Mouse (Mus musculus) forebrain, embryonic 14.5 days (tissue): ENCODE data around the gene Fkbp10. TPM values are rescaled to one million over a fixed set of nuclear protein-coding genes. Genes with fewer than 3 reads are reported as not detected.

ENCODE experiments used
- ATAC-seq: fragments of 200-750 bp; cut with Nextera tagmentation; 2 replicates; pipeline ENCODE4 v1.8.0; 2017; ENCODE audit warnings: mild to moderate bottlenecking, moderate library complexity
- DNase-seq: peaks from one replicate; pipeline ENCODE4 v3.0.0-alpha.2; 2015; ENCODE audit warnings: low spot score
- H3K27ac ChIP-seq: fragments of 300-500 bp; sonication (generic); 2 replicates; pipeline ENCODE4 v1.5.1; 2014; ENCODE audit warnings: low read depth, mild to moderate bottlenecking, control low read depth, low read length, moderate library complexity
- H3K27me3 ChIP-seq: fragments of 300-500 bp; sonication (generic); replicated peaks from 2 replicates; pipeline ENCODE4 v1.6.1; 2014; ENCODE audit warnings: low read length, control low read depth, mixed read lengths; ENCODE audit not compliant: control insufficient read depth, insufficient read depth
- H3K36me3 ChIP-seq: fragments of 300-500 bp; sonication (generic); 2 replicates; pipeline ENCODE4 v1.6.1; 2014; ENCODE audit warnings: low read length, control low read depth; ENCODE audit not compliant: control insufficient read depth, insufficient read depth
- H3K4me1 ChIP-seq: fragments of 300-500 bp; sonication (generic); 2 replicates; pipeline ENCODE4 v1.6.1; 2014; ENCODE audit warnings: antibody characterized with exemption, low read length, control low read depth; ENCODE audit not compliant: control insufficient read depth, insufficient read depth
- H3K4me2 ChIP-seq: fragments of 300-500 bp; sonication (generic); 2 replicates; pipeline ENCODE4 v1.6.1; 2014; ENCODE audit warnings: mild to moderate bottlenecking, control low read depth, low read length
- H3K4me3 ChIP-seq: fragments of 300-500 bp; sonication (generic); 2 replicates; pipeline ENCODE4 v1.5.1; 2014; ENCODE audit warnings: low read depth, low read length, control low read depth
- H3K9ac ChIP-seq: fragments of 300-500 bp; sonication (generic); 2 replicates; pipeline ENCODE4 v1.6.1; 2014; ENCODE audit warnings: mild to moderate bottlenecking, low read length, control low read depth, moderate library complexity
- H3K9me3 ChIP-seq: fragments of 300-500 bp; sonication (generic); replicated peaks from 2 replicates; pipeline ENCODE4 v1.6.1; 2016; ENCODE audit warnings: low read length, control low read depth, mixed read lengths; ENCODE audit not compliant: control insufficient read depth
- WGBS: fragments of 180-500 bp; shearing (Covaris S2); extraction: QIAGEN DNeasy Blood & Tissue Kit; methylation state at CpG from one replicate; pipeline ENCODE4 v1.1.7; 2014; 5-methylcytosine and 5-hydroxymethylcytosine counted together
- polyA plus RNA-seq: library from polyadenylated mRNA; unstranded; fragments of >200 nt; fragmentation: Nextera tagmentation; extraction: Ambion mirVana; gene quantifications from 2 replicates; pipeline ENCODE4 v1.2.1, GENCODE M21; 2014

Fkbp10 gene
- polyA plus RNA-seq, 1 experiment from 2014 or later = 16.1 TPM

- Histone ChIP-seq H3K4me3 (no peak overlapping the region), H3K27ac (no peak overlapping the region), H3K9ac (no peak overlapping the region), H3K4me1 (peaks cover 7% of the 10 kb centered on the region), H3K27me3 (no peaks in the 10 kb centered on the region), H3K9me3 (no peaks in the 10 kb centered on the region), H3K4me2 (no peak overlapping the region), H3K36me3 (peaks cover 53% of the 10 kb centered on the region)
- no peak for DNase-seq
- WGBS = 79% methylated on average over 9 of the region's 9 CpGs
- ATAC-seq = no peak
These were observed 20.3 kb downstream of the Fkbp10 start for GRCm38 (mm10) chr11:100435678-100436246.

GRCm38 (mm10) chr11:100437901-100438300 lies 22.4 kb downstream of the Fkbp10 start:
- WGBS = 88% methylated on average over 1 of the region's 1 CpGs
- Histone ChIP-seq H3K4me1 (peaks cover 7% of the 10 kb centered on the region), H3K9ac (no peak overlapping the region), H3K9me3 (no peaks in the 10 kb centered on the region), H3K4me3 (no peak overlapping the region), H3K27ac (no peak overlapping the region), H3K4me2 (no peak overlapping the region), H3K36me3 (peaks cover 44% of the 10 kb centered on the region), H3K27me3 (no peaks in the 10 kb centered on the region)
- no peak for DNase-seq
- ATAC-seq = no peak

DNA sequence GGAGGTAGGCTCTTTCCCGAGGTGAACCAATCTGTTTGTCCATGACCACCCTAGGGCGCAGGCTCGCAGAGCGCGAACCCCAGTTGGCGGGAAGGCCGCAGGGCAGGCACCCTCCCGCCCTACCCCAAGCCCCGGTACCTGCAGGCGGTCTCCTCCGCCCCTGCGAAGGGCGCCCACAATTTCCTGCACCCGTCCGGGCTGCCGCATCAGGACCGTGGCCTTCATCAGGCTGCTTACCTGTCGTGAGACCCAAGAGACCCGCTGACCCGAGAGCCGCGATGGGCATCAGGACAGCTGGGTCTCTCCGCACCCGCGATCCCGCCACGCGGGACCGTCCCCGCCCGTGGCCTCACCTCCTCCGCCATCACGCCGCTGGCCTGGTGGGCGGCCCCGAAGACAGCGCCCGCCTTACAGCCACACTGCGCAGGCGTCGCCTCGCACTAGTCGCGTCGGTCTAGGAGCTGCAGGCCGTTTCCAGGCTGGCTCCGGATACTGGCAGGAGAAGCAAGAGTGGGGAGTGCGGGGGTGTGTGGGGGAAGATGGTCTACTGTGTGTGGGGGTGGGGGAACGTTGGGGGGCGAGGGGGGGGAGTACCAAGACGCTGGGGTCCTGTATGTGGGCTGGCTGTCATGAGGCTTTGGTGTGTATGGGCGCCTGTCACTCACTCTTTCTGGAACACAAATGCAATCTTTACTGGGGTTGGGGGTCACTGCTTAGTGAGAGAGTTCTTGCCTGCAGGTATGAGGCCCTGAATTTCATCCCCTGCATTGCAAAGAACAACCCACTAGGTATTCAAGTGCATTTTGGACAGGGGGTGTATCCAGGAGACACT lies 25.4 kb downstream of the Fkbp10 start:
- H3K4me1 ChIP-seq = peaks cover 7% of the 10 kb centered on the region
- peak overlapping the region; percentile 80 for H3K4me3 ChIP-seq
- H3K27me3 ChIP-seq = no peaks in the 10 kb centered on the region
- DNase-seq = peak; percentile 92
- H3K36me3 ChIP-seq = peaks cover 23% of the 10 kb centered on the region
- peak overlapping the region; percentile 78 for H3K4me2 ChIP-seq
- ATAC-seq = peak; percentile 99
- peak overlapping the region; percentile 92 for H3K9ac ChIP-seq
- H3K9me3 ChIP-seq = no peaks in the 10 kb centered on the region
- 1% methylated on average over 49 of the region's 52 CpGs for WGBS
- peak overlapping the region; percentile 30; the same call in 1 of the 2 replicates for H3K27ac ChIP-seq

GRCm38 (mm10) chr11:100441797-100442196 lies 26.3 kb downstream of the Fkbp10 start, which contains the start of the genes Nt5c3b and Klhl10:
TSS of gene Nt5c3b (minus strand) at chr11:100441808.
TSS of gene Klhl10 (plus strand) at chr11:100441917.
- Histone ChIP-seq H3K9me3 (no peaks in the 10 kb centered on the region), H3K36me3 (peaks cover 15% of the 10 kb centered on the region), H3K27me3 (no peaks in the 10 kb centered on the region), H3K4me1 (peaks cover 7% of the 10 kb centered on the region), H3K27ac (peak within 1 kb of the TSS; percentile 30; the same call in 1 of the 2 replicates), H3K9ac (peak within 1 kb of the TSS; percentile 92), H3K4me3 (peak within 1 kb of the TSS; percentile 80), H3K4me2 (peak within 1 kb of the TSS; percentile 78)
- ATAC-seq = no peak
- no peak for DNase-seq
- 82% methylated on average over 8 of the region's 8 CpGs for WGBS

- DNase-seq = no peak
- no peak overlapping the region for H3K27ac ChIP-seq
- 75% methylated on average over 6 of the region's 6 CpGs for WGBS
These were observed 27.1 kb downstream of the Fkbp10 start for GRCm38 (mm10) chr11:100442625-100443024.

GRCm38 (mm10) chr11:100457247-100457646 lies 41.8 kb downstream of the Fkbp10 start:
- Histone ChIP-seq H3K9ac (no peak overlapping the region), H3K4me3 (no peak overlapping the region), H3K4me2 (no peak overlapping the region), H3K27me3 (no peaks in the 10 kb centered on the region), H3K36me3 (peaks cover 31% of the 10 kb centered on the region; the same call in 1 of the 2 replicates), H3K9me3 (no peaks in the 10 kb centered on the region), H3K27ac (no peak overlapping the region), H3K4me1 (no peaks in the 10 kb centered on the region)
- WGBS = 85% methylated on average over 4 of the region's 4 CpGs
- DNase-seq (no peak), ATAC-seq (no peak)

More at GRCm38 (mm10) chr11:100442625-100443024, 27.1 kb downstream of the Fkbp10 start:
- Histone ChIP-seq H3K4me2 (no peak overlapping the region), H3K9ac (no peak overlapping the region), H3K27me3 (no peaks in the 10 kb centered on the region), H3K4me3 (no peak overlapping the region), H3K9me3 (no peaks in the 10 kb centered on the region), H3K36me3 (peaks cover 7% of the 10 kb centered on the region), H3K4me1 (peaks cover 7% of the 10 kb centered on the region)
- ATAC-seq = no peak

- H3K27ac ChIP-seq = no peak overlapping the region
- no peak for ATAC-seq
- 91% methylated on average over 5 of the region's 5 CpGs for WGBS
- H3K36me3 ChIP-seq = peaks cover 36% of the 10 kb centered on the region
- no peaks in the 10 kb centered on the region for H3K4me1 ChIP-seq
- H3K9ac ChIP-seq = no peak overlapping the region
- H3K4me2 ChIP-seq = no peak overlapping the region
- H3K27me3 ChIP-seq = no peaks in the 10 kb centered on the region
- DNase-seq = no peak
- no peak overlapping the region for H3K4me3 ChIP-seq
- no peaks in the 10 kb centered on the region for H3K9me3 ChIP-seq
These were observed 42.2 kb downstream of the Fkbp10 start for GRCm38 (mm10) chr11:100457711-100458110.

DNA sequence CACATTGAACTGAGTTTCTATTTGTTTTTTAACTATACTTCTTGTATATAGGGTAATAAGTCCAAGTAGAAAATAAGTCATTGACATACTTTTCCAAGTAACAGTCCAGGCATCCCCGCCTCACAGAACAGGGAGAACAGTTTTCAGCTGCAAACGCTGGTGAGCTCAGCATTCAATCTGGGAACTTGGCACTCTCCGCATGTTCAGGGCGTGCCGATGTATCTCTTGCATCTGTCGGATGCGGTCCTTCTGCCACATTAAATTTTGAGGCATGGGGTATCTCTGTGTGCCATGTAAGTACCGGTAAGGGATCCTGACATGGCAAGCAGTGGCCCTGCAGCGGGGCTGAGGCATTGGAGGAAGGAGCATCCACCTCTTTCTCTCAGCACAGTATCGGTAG lies 47.2 kb downstream of the Fkbp10 start:
- Histone ChIP-seq H3K36me3 (peaks cover 41% of the 10 kb centered on the region), H3K4me2 (no peak overlapping the region), H3K9me3 (no peaks in the 10 kb centered on the region), H3K4me1 (no peaks in the 10 kb centered on the region), H3K27ac (no peak overlapping the region), H3K4me3 (no peak overlapping the region), H3K9ac (no peak overlapping the region), H3K27me3 (no peaks in the 10 kb centered on the region)
- WGBS = 88% methylated on average over 10 of the region's 10 CpGs
- DNase-seq (peak; percentile 7), ATAC-seq (no peak)
